Mouse (Mus musculus) neural tube, embryonic 13.5 days (tissue): ENCODE data around the gene Cisd3. TPM values are rescaled to one million over a fixed set of nuclear protein-coding genes. Genes with fewer than 3 reads are reported as not detected.
"Not testable (repeated sequence)": the region's sequence is repeated elsewhere in the genome, so short reads cannot be mapped to it uniquely, and the experiment has no call there.

Experiments used
- ATAC-seq: fragments of 200-750 bp; cut with Nextera tagmentation; 2 replicates; pipeline ENCODE4 v1.8.0; 2017; ENCODE audit warnings: low read depth, mild to moderate bottlenecking, moderate TSS enrichment, moderate library complexity
- H3K27ac ChIP-seq: fragments of 300-500 bp; sonication (generic); replicated peaks from 2 replicates; pipeline ENCODE4 v1.5.1; 2015; ENCODE audit warnings: moderate library complexity, mild to moderate bottlenecking, inconsistent platforms
- H3K27me3 ChIP-seq: fragments of 300-500 bp; sonication (generic); 2 replicates; pipeline ENCODE4 v1.6.1; 2015; ENCODE audit warnings: mild to moderate bottlenecking, inconsistent platforms
- H3K36me3 ChIP-seq: fragments of 300-500 bp; sonication (generic); 2 replicates; pipeline ENCODE4 v1.6.1; 2015; ENCODE audit warnings: mild to moderate bottlenecking, inconsistent platforms
- H3K4me1 ChIP-seq: fragments of 300-500 bp; sonication (generic); replicated peaks from 2 replicates; pipeline ENCODE4 v1.6.1; 2015; ENCODE audit warnings: inconsistent platforms
- H3K4me2 ChIP-seq: fragments of 300-500 bp; sonication (generic); 2 replicates; pipeline ENCODE4 v1.6.1; 2015; ENCODE audit warnings: inconsistent platforms, mild to moderate bottlenecking, moderate library complexity
- H3K4me3 ChIP-seq: fragments of 300-500 bp; sonication (generic); 2 replicates; pipeline ENCODE4 v1.5.1; 2015; ENCODE audit warnings: mild to moderate bottlenecking, inconsistent platforms
- H3K9ac ChIP-seq: fragments of 300-500 bp; sonication (generic); 2 replicates; pipeline ENCODE4 v1.6.1; 2015; ENCODE audit warnings: moderate library complexity, mild to moderate bottlenecking, inconsistent platforms
- H3K9me3 ChIP-seq: fragments of 300-500 bp; sonication (generic); 2 replicates; pipeline ENCODE4 v1.6.1; 2016; ENCODE audit warnings: inconsistent platforms
- WGBS: fragments of 180-500 bp; shearing (Covaris S2); methylation state at CpG from one replicate; pipeline ENCODE4 v1.1.7; 2015; 5-methylcytosine and 5-hydroxymethylcytosine counted together
- polyA plus RNA-seq: library from polyadenylated mRNA; unstranded; fragments of >200 nt; fragmentation: Nextera tagmentation; extraction: Ambion mirVana; gene quantifications from 2 replicates; pipeline ENCODE4 v1.2.1, GENCODE M21; 2015

Gene Cisd3
- polyA plus RNA-seq, 1 experiment from 2014 or later, result 40.5 TPM

- H3K4me2 ChIP-seq, result peak within 1 kb of the TSS; percentile 91
- WGBS, result under 1% methylated on average over 35 of the region's 35 CpGs
- peak; percentile 89 for ATAC-seq
- H3K9me3 ChIP-seq, result no peaks in the 10 kb centered on the region
- H3K4me1 ChIP-seq, result peaks cover 33% of the 10 kb centered on the region
- H3K27ac ChIP-seq, result peak within 1 kb of the TSS; percentile 99
- no peaks in the 10 kb centered on the region for H3K27me3 ChIP-seq
- H3K36me3 ChIP-seq, result peaks cover 29% of the 10 kb centered on the region
- H3K4me3 ChIP-seq, result peak within 1 kb of the TSS; percentile 82
- peak within 1 kb of the TSS; percentile 91 for H3K9ac ChIP-seq
Observed at GRCm38 (mm10) chr11:97703039-97703826, 17.6 kb downstream of the Cisd3 start, which contains the start of gene Psmb3. Psmb3 (plus strand) TSS chr11:97703399.

GRCm38 (mm10) chr11:97710067-97710466, 24.4 kb downstream of the Cisd3 start:
- H3K27ac ChIP-seq, H3K9ac ChIP-seq, H3K27me3 ChIP-seq, H3K9me3 ChIP-seq, ATAC-seq, H3K4me2 ChIP-seq, H3K4me3 ChIP-seq, H3K4me1 ChIP-seq: not testable (repeated sequence)
- WGBS, result 84% methylated on average over 2 of the region's 2 CpGs
- H3K36me3 ChIP-seq, result peaks cover 86% of the 10 kb centered on the region

- Histone ChIP-seq H3K27me3 (no peaks in the 10 kb centered on the region), H3K4me1 (no peaks in the 10 kb centered on the region), H3K4me3 (no peak overlapping the region), H3K9ac (no peak overlapping the region), H3K4me2 (no peak overlapping the region), H3K36me3 (peaks cover 86% of the 10 kb centered on the region), H3K9me3 (no peaks in the 10 kb centered on the region), H3K27ac (no peak overlapping the region)
- 87% methylated on average over 13 of the region's 13 CpGs for whole genome bisulfite sequencing
- ATAC-seq, result no peak
Observed at GRCm38 (mm10) chr11:97711200-97711900, 25.7 kb downstream of the Cisd3 start.

GRCm38 (mm10) chr11:97712286-97712685, 26.7 kb downstream of the Cisd3 start:
- H3K27me3 ChIP-seq, result no peaks in the 10 kb centered on the region
- no peak overlapping the region for H3K27ac ChIP-seq
- no peaks in the 10 kb centered on the region for H3K9me3 ChIP-seq
- no peak overlapping the region for H3K4me2 ChIP-seq
- no peaks in the 10 kb centered on the region for H3K4me1 ChIP-seq
- peaks cover 84% of the 10 kb centered on the region for H3K36me3 ChIP-seq
- WGBS, result 91% methylated on average over 15 of the region's 15 CpGs
- ATAC-seq, result no peak
- no peak overlapping the region for H3K4me3 ChIP-seq
- no peak overlapping the region for H3K9ac ChIP-seq

GRCm38 (mm10) chr11:97713896-97714295, 28.3 kb downstream of the Cisd3 start:
- Histone ChIP-seq H3K36me3 (peaks cover 85% of the 10 kb centered on the region), H3K9me3 (no peaks in the 10 kb centered on the region), H3K4me3 (no peak overlapping the region), H3K4me2 (no peak overlapping the region), H3K27ac (no peak overlapping the region), H3K4me1 (no peaks in the 10 kb centered on the region), H3K27me3 (no peaks in the 10 kb centered on the region), H3K9ac (no peak overlapping the region)
- 88% methylated on average over 8 of the region's 8 CpGs for WGBS
- ATAC-seq, result no peak

GRCm38 (mm10) chr11:97714356-97714755, 28.7 kb downstream of the Cisd3 start:
- Histone ChIP-seq H3K4me1 (no peaks in the 10 kb centered on the region), H3K4me2 (no peak overlapping the region), H3K9ac (no peak overlapping the region), H3K9me3 (no peaks in the 10 kb centered on the region), H3K27me3 (no peaks in the 10 kb centered on the region), H3K27ac (no peak overlapping the region), H3K4me3 (no peak overlapping the region), H3K36me3 (peaks cover 85% of the 10 kb centered on the region)
- ATAC-seq, result no peak
- WGBS, result 94% methylated on average over 3 of the region's 3 CpGs

- no peaks in the 10 kb centered on the region for H3K4me1 ChIP-seq
- H3K36me3 ChIP-seq, result peaks cover 91% of the 10 kb centered on the region
- H3K9ac ChIP-seq, result no peak overlapping the region
- H3K9me3 ChIP-seq, result no peaks in the 10 kb centered on the region
- 92% methylated on average over 14 of the region's 14 CpGs for WGBS
- H3K27ac ChIP-seq, result no peak overlapping the region
- H3K27me3 ChIP-seq, result no peaks in the 10 kb centered on the region
- H3K4me3 ChIP-seq, result no peak overlapping the region
- H3K4me2 ChIP-seq, result no peak overlapping the region
- no peak for ATAC-seq
Observed at GRCm38 (mm10) chr11:97714784-97715760, 29.4 kb downstream of the Cisd3 start.

GRCm38 (mm10) chr11:97716021-97716420, 30.4 kb downstream of the Cisd3 start:
- no peak overlapping the region for H3K4me3 ChIP-seq
- WGBS, result 88% methylated on average over 8 of the region's 8 CpGs
- H3K27me3 ChIP-seq, result no peaks in the 10 kb centered on the region
- no peaks in the 10 kb centered on the region for H3K4me1 ChIP-seq
- H3K9me3 ChIP-seq, result no peaks in the 10 kb centered on the region
- H3K4me2 ChIP-seq, result no peak overlapping the region
- no peak for ATAC-seq
- H3K9ac ChIP-seq, result no peak overlapping the region
- no peak overlapping the region for H3K27ac ChIP-seq
- peaks cover 97% of the 10 kb centered on the region for H3K36me3 ChIP-seq

GRCm38 (mm10) chr11:97717369-97718280, 32.0 kb downstream of the Cisd3 start:
- Histone ChIP-seq H3K27me3 (no peaks in the 10 kb centered on the region), H3K4me2 (no peak overlapping the region), H3K4me1 (no peaks in the 10 kb centered on the region), H3K9ac (no peak overlapping the region), H3K9me3 (no peaks in the 10 kb centered on the region), H3K36me3 (peaks cover 97% of the 10 kb centered on the region), H3K27ac (no peak overlapping the region), H3K4me3 (no peak overlapping the region)
- 91% methylated on average over 26 of the region's 26 CpGs for WGBS
- ATAC-seq, result no peak

- peaks cover 96% of the 10 kb centered on the region for H3K36me3 ChIP-seq
- H3K4me1 ChIP-seq, result no peaks in the 10 kb centered on the region
- 85% methylated on average over 15 of the region's 15 CpGs for WGBS
- no peak overlapping the region for H3K4me2 ChIP-seq
- H3K9me3 ChIP-seq, result no peaks in the 10 kb centered on the region
- no peaks in the 10 kb centered on the region for H3K27me3 ChIP-seq
- no peak overlapping the region for H3K9ac ChIP-seq
- ATAC-seq, result no peak
- no peak overlapping the region for H3K4me3 ChIP-seq
- H3K27ac ChIP-seq, result no peak overlapping the region
Observed at GRCm38 (mm10) chr11:97718281-97718860, 32.7 kb downstream of the Cisd3 start.

- Histone ChIP-seq H3K4me1 (no peaks in the 10 kb centered on the region), H3K9ac (no peak overlapping the region), H3K27me3 (no peaks in the 10 kb centered on the region), H3K27ac (no peak overlapping the region), H3K36me3 (peaks cover 96% of the 10 kb centered on the region), H3K9me3 (no peaks in the 10 kb centered on the region), H3K4me3 (no peak overlapping the region), H3K4me2 (no peak overlapping the region)
- ATAC-seq, result no peak
- WGBS, result 89% methylated on average over 4 of the region's 4 CpGs
Observed at GRCm38 (mm10) chr11:97719041-97719440, 33.4 kb downstream of the Cisd3 start.
